Mouse (Mus musculus) testis, adult 2 months (tissue): Measurements from ENCODE around the gene Ctdsp2.

Experiments
- CTCF ChIP-seq: fragments of 200-500 bp; IDR thresholded peaks from 2 replicates; pipeline ENCODE4 v1.5.1; 2012; ENCODE audit warnings: low read depth, mild to moderate bottlenecking, inconsistent platforms, low read length, moderate library complexity; ENCODE audit not compliant: control insufficient read depth, insufficient read depth, insufficient replicate concordance
- POLR2A ChIP-seq: fragments of 200-500 bp; IDR thresholded peaks from 2 replicates; pipeline ENCODE4 v1.6.1; 2012; ENCODE audit warnings: low read depth, mild to moderate bottlenecking, inconsistent platforms, low read length, moderate library complexity; ENCODE audit not compliant: control insufficient read depth

DNA sequence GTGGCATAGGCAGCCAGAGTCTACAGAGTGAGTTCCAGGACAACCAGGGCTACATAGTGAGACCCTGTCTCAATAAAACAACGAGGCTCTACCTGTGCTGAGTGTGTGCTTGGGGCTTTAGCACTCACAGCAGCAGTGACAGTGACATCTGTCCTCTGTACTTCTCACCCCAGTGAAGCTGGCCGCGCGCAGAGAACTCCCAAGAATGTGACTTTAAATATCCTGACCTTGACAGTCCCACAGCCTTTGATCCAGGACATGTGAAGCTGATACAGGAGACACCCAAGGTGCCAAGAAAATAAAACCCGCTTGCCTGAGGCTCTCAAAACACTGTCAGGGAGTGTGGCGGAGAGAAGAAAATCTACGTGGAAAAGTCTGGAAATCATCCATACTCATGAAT, 37.6 kb upstream of the Ctdsp2 start:
- TF ChIP-seq POLR2A (no peak), CTCF (no peak)
